Mouse (Mus musculus): ENCODE measurements around the gene Uxs1. TPM values are rescaled to one million over a fixed set of nuclear protein-coding genes. Genes with fewer than 3 reads are reported as not detected.

Gene Uxs1
- polyA plus RNA-seq, 1 experiment: 44.2 TPM

DNA sequence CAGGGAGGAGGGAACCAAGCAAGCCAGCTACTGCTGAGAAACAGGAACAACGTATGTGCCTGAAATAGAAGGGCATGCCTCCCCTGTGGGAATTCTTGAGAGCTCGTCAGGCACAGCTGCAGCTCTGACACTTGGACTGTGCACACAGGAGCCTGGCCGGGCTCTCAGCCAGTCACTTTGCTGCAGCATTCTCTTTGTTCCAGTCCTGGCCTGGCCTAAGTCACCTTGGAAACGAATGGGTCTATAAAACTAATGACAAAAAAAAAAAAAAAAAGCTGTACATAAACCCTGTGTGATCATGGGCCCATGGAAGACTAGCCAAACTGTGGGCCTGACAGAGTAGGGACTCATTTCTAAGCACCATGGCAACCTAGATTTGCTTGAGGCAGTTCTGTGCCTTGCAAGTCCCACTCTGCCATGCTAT, 129.0 kb downstream of the Uxs1 start:
- Histone ChIP-seq H3K27ac (ENCODE audit: insufficient read depth, low read length) (peak overlapping the region; percentile 85), H3K4me3 (ENCODE audit: insufficient read depth, low read length) (no peak overlapping the region), H3K4me1 (ENCODE audit: control insufficient read depth, insufficient read depth, low read length) (peaks cover 4% of the 10 kb centered on the region; the same call in 1 of the 2 replicates)
- no peak for TF ChIP-seq CTCF (IDR thresholded peaks at IDR 0.05; ENCODE audit: borderline replicate concordance, insufficient read depth, low read length)
- no peak for TF ChIP-seq POLR2A (IDR thresholded peaks at IDR 0.05; ENCODE audit: low read depth, low read length)

Other genes with a start within 250 kb of the Uxs1 start
- 10.6 and 42.8 TPM in 2 replicates for gene 1500015O10Rik, start 97.2 kb downstream of the Uxs1 start, polyA plus RNA-seq (2011; ENCODE audit: insufficient read length, low read depth, missing spikeins)
- gene Tpp2, start 105.8 kb upstream of the Uxs1 start, polyA plus RNA-seq (2011; ENCODE audit: insufficient read length, low read depth, missing spikeins): 80.4 and 87.1 TPM in 2 replicates
- gene Mettl21c, start 192.2 kb upstream of the Uxs1 start, polyA plus RNA-seq (2011; ENCODE audit: insufficient read length, low read depth, missing spikeins): not detected in 2 replicates
- gene Gm8251, start 234.1 kb upstream of the Uxs1 start, polyA plus RNA-seq (2011; ENCODE audit: insufficient read length, low read depth, missing spikeins): 0.11 TPM in 1 of 2 replicates, not detected in the other